Mouse (Mus musculus) right cerebral cortex, postnatal 36 days (tissue): ENCODE data around the gene Fhod1.

Experiments
- DNase-seq, 2 experiments: peaks; one replicate each; pipeline ENCODE4 v3.0.0; 2022; ENCODE audit warnings: low spot score in 2 of 2, mixed read lengths in 1 of 2

The Fhod1 gene

DNA sequence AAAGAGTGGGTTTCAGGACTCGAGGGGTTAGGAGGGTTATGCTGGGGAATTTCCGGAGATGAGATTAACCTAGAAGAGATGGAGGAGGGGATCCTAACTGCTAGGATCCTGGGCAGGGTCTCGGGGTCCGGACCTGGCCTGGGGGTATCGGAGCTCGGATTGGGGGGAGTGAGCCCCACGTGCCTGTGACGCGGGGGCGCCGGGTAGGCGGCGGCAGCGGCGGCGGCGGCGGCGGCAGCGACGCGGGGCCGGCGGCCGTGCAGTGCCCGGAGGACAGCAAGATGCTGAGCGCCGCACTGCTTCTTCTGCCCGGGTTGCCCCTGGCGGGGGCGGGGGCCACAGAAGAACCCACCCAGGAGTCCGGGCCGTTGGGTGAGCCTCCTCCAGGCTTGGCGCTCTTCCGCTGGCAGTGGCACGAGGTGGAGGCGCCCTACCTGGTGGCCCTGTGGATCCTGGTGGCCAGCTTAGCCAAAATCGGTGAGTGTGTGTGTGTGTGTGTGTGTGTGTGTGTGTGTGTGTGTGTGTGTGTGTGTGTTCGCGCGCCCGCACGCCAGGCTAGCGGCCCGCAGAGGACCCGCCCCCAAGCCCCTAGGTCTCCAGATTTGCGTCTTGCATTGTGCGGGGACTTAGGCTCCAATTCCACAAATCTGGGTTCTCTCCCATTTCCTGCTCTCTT lies 1.5 kb upstream of the Fhod1 start:
- DNase-seq, result no peak

DNA sequence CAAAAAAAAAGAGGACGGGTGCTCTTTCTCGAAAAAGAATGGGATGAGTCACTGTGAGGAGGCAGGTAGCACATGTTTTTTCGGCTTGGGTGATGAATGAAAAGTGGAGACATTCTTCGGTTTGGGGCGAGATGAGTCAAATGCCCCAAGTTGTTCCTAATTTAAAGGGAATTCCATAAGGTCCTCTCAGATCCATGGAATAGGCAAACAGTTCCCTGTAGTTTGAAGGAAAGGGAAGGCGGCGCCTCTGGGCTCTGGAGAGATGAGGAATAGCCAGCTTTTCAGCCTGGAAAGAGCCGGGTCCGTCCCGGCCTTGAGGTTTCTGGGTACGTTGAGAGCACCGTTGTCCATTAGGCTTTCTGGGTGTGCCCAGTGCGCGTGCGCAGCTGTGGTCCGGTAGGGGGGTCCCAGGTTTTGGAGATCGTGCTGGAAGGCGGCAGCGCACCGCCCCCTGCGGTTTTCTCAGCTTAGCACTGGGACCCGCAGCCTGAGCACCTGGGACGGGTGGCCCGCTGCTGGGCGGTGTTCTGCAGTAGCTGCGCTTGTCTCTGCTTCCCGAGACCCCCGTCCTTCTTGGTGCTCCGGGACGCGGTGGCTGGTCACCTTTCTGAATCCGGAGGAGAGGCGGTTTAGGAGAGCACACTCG lies 820 bp upstream of the Fhod1 start, which contains the start of gene Slc9a5:
Slc9a5 (plus strand) TSS at position 394 of the 646 bp plus-strand sequence.
- DNase-seq, result peak in 1 of 2 experiments; percentile 32

DNA sequence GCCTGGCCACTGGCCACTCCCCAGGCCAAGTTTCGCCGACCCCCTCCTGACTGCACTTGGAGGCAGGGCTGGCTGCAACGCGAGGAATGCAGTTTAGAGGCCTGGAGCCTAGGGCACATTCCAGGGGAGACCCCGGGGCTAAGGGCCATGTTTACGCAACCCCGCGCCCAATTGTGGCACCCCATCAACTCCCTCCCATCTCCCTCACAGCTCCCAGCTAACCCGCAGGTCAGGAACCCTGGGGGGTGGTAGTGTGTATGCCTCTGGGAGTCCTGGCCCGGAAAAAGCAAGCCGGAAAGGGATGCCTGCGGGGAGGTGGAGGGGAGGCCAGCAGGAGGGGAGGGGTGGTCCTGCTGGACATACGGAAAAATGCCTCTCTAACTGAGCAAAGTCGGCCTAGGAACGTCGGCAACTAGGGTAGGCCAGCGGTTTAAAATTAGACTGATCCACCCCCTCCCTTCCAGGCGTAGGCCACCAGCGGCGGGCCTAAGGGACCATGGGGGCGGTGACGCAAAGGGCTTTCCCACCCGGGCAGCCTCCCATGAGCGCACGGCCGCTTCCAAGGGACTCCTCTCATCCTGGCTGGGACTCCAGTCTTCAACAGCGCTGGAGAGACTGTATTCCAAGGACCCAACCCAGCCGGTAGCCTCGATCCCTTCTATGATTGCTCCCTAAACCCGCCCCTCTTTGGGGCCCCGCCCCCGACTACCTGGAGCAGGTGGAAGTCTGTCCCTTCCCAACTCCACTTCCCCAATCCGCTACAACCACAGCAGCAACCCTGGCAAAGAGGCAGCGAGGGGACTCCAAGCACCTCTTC lies 934 bp downstream of the Fhod1 start:
- DNase-seq, result peak in 1 of 2 experiments; percentile 38

DNA sequence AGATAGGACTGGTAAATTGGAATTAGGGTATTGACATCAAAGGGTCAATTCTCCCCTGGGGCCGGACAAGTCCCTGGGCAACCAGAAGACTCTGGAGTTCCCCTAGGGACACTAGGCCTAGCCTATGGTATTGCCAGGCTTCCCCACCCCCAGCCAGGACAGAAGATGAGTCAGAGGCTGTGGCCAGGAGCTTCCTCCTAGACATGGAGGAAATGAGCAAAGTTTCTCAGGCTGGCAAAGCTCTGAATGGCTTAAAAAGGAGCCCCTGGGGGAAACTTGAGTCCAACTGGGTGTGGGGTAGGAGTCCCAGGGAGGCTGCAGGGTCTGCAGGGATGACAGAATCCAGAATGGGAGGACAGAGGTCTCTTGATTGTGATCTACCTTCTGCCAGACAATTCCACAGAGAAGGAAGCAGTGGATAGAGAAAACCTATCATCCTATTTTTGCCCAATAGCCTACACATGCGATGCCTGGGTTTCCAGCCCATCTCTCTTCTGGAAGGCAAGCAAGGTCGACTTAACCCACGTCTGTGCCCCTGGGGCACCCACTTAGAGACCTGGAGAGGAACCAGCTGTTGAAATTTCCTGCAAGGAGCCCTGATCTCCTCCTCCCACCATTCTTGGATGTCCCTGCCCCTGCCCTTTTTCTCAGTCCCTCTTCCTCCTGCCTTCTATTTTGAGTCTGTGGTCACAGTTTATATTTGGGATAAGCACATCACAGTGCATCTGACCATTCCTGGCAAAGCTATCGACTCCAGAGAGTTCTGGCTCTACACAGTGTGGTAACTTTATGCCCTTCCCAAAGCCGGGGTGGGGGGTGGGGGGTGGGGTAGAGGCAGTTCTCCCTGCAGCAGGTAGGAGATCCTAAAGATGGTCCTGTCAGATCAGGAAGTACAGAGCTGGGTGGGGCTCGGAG lies 2.4 kb downstream of the Fhod1 start:
- DNase-seq, result no peak

DNA sequence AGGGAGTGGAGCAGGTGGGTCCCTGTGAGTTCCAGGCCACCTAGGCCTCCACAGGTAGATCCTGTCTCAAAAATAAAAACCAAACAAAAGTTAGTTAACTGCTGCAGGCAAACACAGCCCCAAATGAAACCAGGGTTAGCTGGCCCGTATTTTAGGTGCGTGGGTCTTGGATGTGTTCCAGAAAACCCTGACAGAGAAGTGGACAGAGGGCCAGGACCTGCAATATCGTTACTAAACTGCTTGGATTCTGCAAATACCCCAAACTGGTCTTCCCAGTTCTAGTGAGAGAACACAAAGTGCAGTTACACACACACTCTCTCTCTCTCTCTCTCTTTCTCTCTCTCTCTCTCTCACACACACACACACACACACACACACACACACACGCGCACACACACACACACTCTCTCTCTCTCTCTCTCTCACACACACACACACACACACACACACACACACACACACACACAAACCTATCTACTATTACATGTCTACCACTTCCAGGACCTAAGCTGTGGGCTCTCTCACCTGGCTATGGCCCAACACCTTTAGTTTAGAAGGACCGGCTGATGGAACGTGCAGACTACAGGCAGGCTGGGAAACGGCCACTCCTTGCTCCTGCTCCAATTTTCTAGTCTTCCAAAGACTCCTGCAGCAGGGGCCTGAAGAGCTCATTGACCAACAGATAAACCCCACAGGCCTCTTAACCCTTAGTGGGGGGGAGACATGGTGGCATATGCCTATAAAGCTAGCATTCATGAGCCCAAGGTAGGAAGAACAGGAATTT lies 3.8 kb downstream of the Fhod1 start:
- no peak for DNase-seq

DNA sequence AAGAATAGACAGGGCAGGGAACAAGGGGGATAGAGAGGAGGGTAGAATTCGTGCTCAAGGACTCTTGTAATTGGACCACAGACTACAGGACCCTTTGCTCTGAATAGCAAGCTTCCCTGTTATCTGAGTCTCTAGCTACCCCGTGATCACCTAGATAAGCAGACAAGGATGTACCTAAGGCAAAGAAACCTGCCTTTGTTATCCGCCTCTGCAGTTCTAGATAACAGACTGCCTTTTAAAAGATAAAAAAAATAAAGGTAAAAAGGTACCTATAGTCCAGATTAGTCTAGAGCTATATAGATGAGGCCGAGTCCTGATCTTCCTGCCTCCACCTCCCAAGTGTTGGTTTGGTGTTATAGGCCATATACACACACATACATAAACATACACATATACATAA lies 5.0 kb downstream of the Fhod1 start:
- no peak for DNase-seq

DNA sequence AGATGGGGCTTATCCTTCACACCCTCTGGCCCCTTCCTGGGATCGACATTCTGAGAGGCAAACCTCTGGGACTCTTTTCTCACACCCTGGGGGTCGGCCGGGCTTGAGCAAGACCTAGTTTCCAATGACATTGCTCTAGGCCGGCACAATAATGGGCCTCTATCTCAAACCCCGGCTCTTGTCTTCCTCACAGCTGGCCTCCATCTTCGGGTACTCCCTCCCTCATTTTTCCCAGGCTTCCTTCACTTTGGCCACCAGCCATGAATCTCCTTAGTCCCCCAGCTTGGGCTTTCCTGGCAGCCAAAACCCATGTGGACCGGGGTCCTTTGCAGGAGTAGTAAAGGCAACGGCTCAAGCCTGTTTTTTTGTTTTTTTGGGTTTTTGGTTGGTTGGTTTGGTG lies 6.4 kb downstream of the Fhod1 start:
- DNase-seq, result no peak

DNA sequence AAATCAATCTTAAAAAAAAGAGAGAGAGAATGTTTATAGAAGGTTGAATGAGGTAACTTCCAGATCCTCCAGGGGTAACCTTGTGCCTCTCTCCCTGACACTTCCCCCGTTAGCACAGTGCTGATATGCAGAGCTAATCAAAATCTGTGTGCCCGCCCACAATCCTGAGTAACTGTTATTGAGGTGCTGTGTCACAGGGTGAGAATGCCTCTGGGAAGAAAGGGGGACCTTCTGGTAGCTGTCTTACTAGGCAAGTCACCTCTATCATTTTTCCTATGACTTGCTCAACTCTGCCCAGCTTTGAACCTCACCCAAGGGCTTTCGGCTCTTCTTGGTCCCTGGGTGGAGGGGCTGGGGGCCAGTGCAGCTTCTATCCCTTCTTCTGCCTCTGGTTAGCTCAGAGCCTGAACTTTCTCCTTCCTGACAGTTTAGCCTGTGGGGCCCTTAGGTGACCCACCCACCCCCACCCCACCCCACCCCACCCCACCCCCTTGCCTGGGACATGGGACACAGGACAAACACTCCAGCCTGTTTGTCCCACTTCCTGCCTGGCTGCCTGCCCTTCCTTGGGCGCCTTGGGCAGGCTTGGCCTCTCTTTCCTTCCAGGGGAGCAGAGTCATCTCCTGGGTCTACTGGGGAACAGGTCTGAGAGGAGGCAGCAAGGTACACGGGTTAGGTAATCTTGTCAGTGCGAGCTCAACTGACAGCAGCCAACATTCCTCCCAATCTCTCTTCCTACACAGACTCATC lies 7.7 kb downstream of the Fhod1 start:
- DNase-seq, result no peak

DNA sequence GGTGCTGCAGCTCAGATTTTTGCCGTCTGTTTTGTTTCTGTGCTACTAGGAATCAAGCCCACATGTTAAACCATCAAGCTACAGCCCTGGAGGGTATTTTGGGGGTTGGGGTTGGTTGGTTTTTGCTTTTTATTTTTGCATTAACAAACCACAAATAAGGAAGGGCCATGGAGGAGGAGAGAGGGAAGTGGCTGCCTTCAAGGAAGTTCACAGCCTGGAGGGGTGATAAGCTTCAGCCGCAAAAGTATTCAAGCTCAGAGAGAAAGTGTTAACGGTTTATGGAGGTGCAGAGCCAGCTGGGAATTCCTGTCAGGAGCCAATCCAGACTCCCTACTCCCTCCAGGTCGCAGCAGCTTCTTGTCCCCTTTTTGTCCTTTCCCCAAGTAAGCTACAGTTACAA lies 8.8 kb downstream of the Fhod1 start:
- DNase-seq, result no peak

DNA sequence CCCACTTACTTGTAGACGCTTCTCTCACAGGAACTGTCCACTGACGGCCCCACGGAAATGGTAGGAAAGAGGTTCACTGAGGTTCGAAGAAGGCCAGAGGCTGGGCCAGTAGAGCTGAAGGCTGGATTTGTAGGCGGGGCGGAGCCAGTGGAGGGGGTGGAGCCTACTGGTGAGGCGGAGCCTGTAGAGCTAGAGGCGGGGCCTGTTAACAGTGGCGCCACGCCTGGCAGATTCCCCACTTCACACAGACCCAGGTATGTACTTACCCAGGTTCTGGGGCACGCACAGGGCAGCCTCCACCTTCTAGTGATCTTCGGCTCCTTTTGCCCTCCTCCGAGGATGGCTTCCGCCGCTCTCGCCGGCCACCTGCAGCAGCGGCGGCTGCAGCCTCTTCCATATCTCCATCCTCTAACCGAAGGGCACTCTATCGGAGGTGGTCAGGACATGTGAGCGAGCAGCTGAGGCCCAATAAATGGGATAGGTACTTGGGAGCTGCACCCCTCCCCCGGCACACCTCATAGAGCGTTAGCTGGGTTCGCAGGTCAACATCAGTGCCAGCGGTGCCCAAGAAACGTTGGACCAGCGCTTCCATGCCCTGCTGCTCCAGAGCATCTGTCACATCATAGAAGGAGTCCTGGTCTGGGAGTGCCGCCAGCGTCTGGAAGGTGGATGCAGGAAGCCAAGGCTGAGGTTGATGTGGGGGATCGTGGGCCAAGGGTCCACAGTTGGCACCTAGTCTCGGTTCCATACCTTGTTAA lies 11.2 kb downstream of the Fhod1 start:
- DNase-seq, result no peak

DNA sequence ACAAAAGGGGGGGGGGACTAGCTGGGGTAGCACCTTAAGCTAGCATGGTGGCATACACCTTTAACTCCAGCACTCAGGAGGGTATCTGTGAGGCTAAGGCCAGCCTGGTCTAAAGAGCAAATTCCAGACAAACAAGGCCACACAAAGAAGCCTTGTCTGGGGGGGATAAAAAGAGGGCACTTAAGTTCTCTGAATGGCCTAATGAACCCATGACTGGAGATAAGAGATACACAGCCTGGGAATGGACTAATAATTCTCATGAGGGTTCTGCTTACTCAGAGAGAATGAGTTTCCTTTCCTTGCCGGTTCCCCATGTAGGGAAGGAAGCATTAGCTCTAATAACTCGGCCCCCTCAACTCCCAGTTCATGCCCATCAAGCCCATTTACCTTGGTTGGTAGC lies 15.2 kb downstream of the Fhod1 start:
- no peak for DNase-seq

DNA sequence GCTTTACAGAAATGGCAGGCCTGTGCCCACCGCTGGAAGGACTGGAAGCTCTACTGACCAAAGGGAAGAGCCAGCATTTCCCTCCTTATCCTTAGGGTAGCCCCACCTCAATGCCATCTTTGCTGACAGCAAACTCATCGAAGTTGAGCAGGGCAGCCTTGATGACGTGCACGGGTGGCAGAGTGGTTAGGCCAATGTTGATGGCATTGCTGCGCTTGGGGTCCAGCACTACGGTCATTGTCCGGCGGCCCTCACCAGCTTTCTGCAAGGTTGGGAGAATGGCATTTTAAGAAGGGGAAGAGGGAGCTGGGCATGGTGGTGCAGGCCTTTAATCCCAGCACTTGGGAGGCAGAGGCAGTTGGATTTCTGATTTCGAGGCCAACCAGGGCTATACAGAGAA lies 15.8 kb downstream of the Fhod1 start:
- DNase-seq, result no peak

DNA sequence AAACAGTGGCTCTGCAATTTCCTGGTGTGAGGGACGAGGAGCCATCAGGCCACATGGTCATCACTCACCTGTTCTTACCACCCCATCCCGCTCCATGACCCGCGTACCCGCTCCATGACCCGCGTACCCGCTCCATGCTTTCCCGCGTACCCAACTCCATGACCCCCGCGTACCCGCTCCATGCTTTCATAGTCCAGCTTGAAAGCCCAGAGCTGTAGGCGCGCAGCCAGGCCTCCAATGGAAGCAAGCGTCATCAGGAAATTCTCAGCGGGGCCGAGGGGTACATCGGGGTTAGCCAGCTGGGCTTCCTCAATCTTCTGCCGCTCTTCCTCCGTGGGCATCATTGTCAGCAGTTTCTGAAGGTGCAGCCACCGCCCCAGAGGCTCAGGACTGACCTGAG lies 16.3 kb downstream of the Fhod1 start:
- DNase-seq, result no peak

DNA sequence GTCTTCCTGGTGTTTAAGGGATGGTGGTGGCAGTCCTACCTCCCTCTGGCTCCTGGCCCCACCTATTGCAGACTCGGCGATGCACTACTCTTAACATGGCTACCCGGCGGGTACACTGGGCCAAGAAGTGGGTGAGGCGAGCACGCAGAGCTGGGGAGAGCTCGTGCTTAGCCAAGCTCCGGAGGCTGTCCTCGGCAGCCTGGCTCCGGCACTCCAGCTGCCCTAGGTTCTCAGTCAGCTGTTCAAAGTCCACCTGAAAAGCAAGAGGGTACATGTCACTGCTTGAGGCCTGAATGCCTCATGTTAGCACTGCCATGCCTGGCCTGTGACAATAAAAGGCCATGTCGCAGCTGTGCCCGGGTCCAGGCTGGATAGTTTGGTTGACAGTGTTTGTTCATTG lies 17.4 kb downstream of the Fhod1 start:
- no peak for DNase-seq

DNA sequence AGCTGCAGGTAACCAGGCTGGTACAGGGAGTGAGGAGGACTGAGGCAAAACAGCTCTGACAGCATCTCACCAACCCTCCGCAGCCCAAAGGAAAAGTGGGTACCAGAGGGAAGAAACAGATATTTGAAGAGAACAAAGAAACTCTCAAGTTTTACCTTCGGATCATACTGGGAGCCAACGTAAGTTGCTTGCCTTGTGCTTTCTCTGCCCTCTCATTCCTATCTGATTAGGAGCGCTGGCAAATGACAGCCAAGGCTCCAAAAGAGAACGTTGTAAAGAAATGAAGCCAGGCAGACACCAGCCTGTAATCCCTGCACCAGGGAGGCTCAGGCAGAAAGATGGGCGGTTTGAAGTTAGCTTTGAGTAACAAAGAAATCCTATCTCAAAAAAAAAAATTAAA lies 20.8 kb downstream of the Fhod1 start:
- no peak for DNase-seq

DNA sequence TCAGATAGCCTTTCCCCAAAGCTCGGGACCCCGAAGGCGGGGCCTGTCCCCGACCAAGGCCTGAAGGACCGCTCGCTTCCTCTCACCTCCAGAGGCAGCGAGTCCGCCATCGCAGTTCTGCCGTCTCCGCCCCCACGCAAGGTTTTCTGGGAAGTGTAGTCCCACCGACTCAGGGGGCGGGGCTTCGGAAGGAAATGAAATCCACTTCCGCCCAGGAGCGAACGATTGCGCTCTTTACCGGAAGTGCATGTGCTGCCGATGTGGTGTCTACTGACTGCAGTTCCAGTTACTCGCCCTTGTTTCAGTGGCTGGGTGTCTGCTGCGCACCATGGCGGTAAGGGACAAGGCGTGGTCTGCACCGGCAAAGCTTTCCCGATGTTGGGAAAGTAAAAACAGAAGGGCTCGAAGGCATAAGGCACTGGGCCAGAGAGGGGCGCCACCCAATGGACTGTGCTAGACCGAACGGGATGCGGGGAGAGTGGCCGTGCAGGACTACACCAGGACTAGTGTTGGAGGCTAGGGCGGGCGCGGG lies 21.5 kb downstream of the Fhod1 start, which contains the start of the genes Lrrc29 and Tmem208:
Lrrc29 (minus strand) TSS at position 138 of the 532 bp plus-strand sequence.
Tmem208 (plus strand) TSS at position 214 of the 532 bp plus-strand sequence.
- DNase-seq, result peak; percentile 94 to 95

DNA sequence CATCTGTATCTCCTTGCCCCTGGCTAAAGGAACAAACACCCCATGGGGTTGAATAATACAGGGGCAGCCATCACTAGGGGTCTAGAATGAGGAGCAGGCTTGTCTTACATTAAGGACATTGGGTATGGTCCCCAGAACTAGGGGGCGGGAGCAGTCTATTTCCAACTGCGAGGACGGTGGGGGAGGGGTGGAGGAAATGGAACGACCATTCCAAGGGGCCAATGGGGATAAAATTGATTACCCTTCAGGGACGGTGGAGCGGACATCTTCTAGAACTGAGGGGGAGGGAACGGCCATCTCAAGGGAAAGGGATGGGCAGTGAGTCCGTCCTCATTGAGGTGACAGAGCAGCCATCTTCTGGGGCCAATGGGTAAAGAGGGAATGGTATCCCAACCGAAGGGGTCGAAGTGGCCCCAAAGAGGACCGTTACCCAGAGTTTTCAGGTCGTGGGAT lies 22.1 kb downstream of the Fhod1 start:
- DNase-seq, result no peak

DNA sequence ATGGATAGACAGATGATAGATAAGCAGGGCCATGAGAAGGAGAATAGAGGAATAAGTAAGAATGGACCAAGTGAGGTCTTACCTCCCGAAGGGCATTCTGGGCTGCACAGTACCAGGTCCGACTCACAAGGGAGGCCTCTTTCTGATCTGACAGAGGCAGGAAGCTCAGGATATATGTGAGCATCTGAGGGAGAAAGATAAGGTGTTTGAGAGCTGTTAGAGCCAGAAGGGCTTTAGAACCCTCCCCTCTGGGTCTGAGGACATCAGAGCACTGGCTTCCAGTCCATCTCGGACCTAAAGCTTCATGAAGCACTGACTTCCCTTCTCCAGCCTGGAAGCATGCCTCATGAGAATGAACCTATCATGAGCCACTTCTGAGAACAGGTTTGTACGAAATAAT lies 24.6 kb downstream of the Fhod1 start:
- DNase-seq, result no peak

DNA sequence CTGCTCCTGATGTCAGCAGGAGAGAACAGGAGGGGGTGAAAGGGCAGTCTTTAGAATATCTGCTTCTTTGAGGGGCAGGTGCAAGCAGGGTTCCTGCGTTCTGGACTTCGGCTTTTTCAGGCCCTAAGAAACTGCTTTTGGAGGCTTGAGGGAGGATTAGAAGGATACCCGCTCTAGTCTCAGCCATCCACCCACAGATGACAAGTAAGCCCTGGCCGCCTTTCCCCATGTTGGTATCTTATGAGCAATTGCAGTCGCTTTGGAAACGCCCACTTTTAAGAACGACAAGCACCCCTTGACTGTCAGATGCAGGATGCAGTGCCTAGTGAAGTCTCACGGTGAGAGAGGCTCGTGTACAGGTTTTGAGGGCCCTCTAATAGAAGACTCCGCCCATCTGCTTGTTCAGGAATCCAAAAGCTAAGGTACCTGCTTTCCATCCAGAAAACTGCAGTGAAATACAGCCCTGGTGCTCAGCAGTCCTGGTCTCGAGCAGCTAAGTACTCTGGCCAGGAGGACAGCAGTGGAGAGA lies 29.0 kb downstream of the Fhod1 start:
- DNase-seq, result no peak
